Mouse (Mus musculus): ENCODE data around the gene AI597479.
A peak's percentile ranks its signal among the peaks of the same experiment; 100 is the strongest.

Gene AI597479

GRCm38 (mm10) chr1:43098031-43098984 is at the start of gene AI597479, which contains the start of gene Tgfbrap1:
Gene AI597479, plus strand, starts transcription at chr1:43098710.
Gene Tgfbrap1, minus strand, starts transcription at chr1:43098637.
- peak; percentile 97 for DNase-seq (ENCODE audit: low read depth)

GRCm38 (mm10) chr1:43051903-43052302 is 46.6 kb upstream of the AI597479 start:
- DNase-seq (ENCODE audit: low read depth), result no peak

GRCm38 (mm10) chr1:43065615-43066310 is 32.7 kb upstream of the AI597479 start:
- peak; percentile 52 for DNase-seq (ENCODE audit: low read depth)

- DNase-seq (ENCODE audit: low read depth), result no peak
Measured at GRCm38 (mm10) chr1:43066573-43066972, 31.9 kb upstream of the AI597479 start.

- no peak for DNase-seq (ENCODE audit: low read depth)
Measured at GRCm38 (mm10) chr1:43067551-43067950, 31.0 kb upstream of the AI597479 start.

- no peak for DNase-seq (ENCODE audit: low read depth)
Measured at GRCm38 (mm10) chr1:43070726-43071125, 27.8 kb upstream of the AI597479 start.

- no peak for DNase-seq (ENCODE audit: low read depth)
Measured at GRCm38 (mm10) chr1:43072028-43072427, 26.5 kb upstream of the AI597479 start.

GRCm38 (mm10) chr1:43072561-43072960 is 25.9 kb upstream of the AI597479 start:
- DNase-seq (ENCODE audit: low read depth), result no peak

GRCm38 (mm10) chr1:43074791-43075190 is 23.7 kb upstream of the AI597479 start:
- DNase-seq (ENCODE audit: low read depth), result no peak

- DNase-seq (ENCODE audit: low read depth), result no peak
Measured at GRCm38 (mm10) chr1:43078124-43078523, 20.4 kb upstream of the AI597479 start.

GRCm38 (mm10) chr1:43082946-43083345 is 15.6 kb upstream of the AI597479 start:
- DNase-seq (ENCODE audit: low read depth), result no peak

- DNase-seq (ENCODE audit: low read depth), result no peak
Measured at GRCm38 (mm10) chr1:43090418-43090817, 8.1 kb upstream of the AI597479 start.

GRCm38 (mm10) chr1:43091306-43092055 is 7.0 kb upstream of the AI597479 start:
- peak; percentile 44 for DNase-seq (ENCODE audit: low read depth)

GRCm38 (mm10) chr1:43092056-43093015 is 6.2 kb upstream of the AI597479 start:
- DNase-seq (ENCODE audit: low read depth), result peak; percentile 76

GRCm38 (mm10) chr1:43094206-43094605 is 4.3 kb upstream of the AI597479 start:
- no peak for DNase-seq (ENCODE audit: low read depth)

GRCm38 (mm10) chr1:43108729-43109128 is 10.2 kb downstream of the AI597479 start:
- DNase-seq (ENCODE audit: low read depth), result no peak

GRCm38 (mm10) chr1:43110556-43110955 is 12.0 kb downstream of the AI597479 start:
- peak; percentile 87 for DNase-seq (ENCODE audit: low read depth)

GRCm38 (mm10) chr1:43112882-43113281 is 14.4 kb downstream of the AI597479 start:
- DNase-seq (ENCODE audit: low read depth), result peak; percentile 58

- no peak for DNase-seq (ENCODE audit: low read depth)
Measured at GRCm38 (mm10) chr1:43117435-43117834, 18.9 kb downstream of the AI597479 start.

GRCm38 (mm10) chr1:43120950-43121349 is 22.4 kb downstream of the AI597479 start:
- no peak for DNase-seq (ENCODE audit: low read depth)

- no peak for DNase-seq (ENCODE audit: low read depth)
Measured at GRCm38 (mm10) chr1:43122616-43123015, 24.1 kb downstream of the AI597479 start.

Measured in induced T-regulatory cell, adult 2 months (primary cell).